Mouse (Mus musculus) liver, embryonic 12.5 days (tissue): Measurements from ENCODE around the gene Meox1. TPM values are rescaled to one million over a fixed set of nuclear protein-coding genes. Genes with fewer than 3 reads are reported as not detected.

Source experiments
- ATAC-seq: fragments of 200-750 bp; cut with Nextera tagmentation; 2 replicates; pipeline ENCODE4 v1.8.0; 2017; ENCODE audit warnings: moderate number of reproducible peaks, mild to moderate bottlenecking, moderate library complexity
- H3K27ac ChIP-seq: fragments of 300-500 bp; sonication (generic); 2 replicates; pipeline ENCODE4 v1.5.1; 2016; ENCODE audit warnings: mild to moderate bottlenecking
- H3K27me3 ChIP-seq: fragments of 300-500 bp; sonication (generic); replicated peaks from 2 replicates; pipeline ENCODE4 v1.6.1; 2016; ENCODE audit warnings: mild to moderate bottlenecking, moderate library complexity
- H3K36me3 ChIP-seq: fragments of 300-500 bp; sonication (generic); 2 replicates; pipeline ENCODE4 v1.6.1; 2016; ENCODE audit warnings: mild to moderate bottlenecking, moderate library complexity
- H3K4me1 ChIP-seq: fragments of 300-500 bp; sonication (generic); 2 replicates; pipeline ENCODE4 v1.6.1; 2016
- H3K4me2 ChIP-seq: fragments of 300-500 bp; sonication (generic); 2 replicates; pipeline ENCODE4 v1.6.1; 2016; ENCODE audit warnings: mild to moderate bottlenecking, moderate library complexity
- H3K4me3 ChIP-seq: fragments of 300-500 bp; sonication (generic); 2 replicates; pipeline ENCODE4 v1.5.1; 2016; ENCODE audit warnings: mild to moderate bottlenecking, moderate library complexity
- H3K9ac ChIP-seq: fragments of 300-500 bp; sonication (generic); 2 replicates; pipeline ENCODE4 v1.6.1; 2016; ENCODE audit warnings: mild to moderate bottlenecking, moderate library complexity
- H3K9me3 ChIP-seq: fragments of 300-500 bp; sonication (generic); replicated peaks from 2 replicates; pipeline ENCODE4 v1.6.1; 2016; ENCODE audit warnings: mild to moderate bottlenecking, moderate library complexity
- WGBS: fragments of 180-500 bp; shearing (Covaris S2); methylation state at CpG from one replicate; pipeline ENCODE4 v1.1.7; 2016; ENCODE audit not compliant: insufficient replicate concordance; 5-methylcytosine and 5-hydroxymethylcytosine counted together
- polyA plus RNA-seq: library from polyadenylated mRNA; unstranded; fragments of >200 nt; fragmentation: Nextera tagmentation; extraction: Ambion mirVana; gene quantifications from 2 replicates; pipeline ENCODE4 v1.2.1, GENCODE M21; 2016

Gene Meox1
- polyA plus RNA-seq, 1 experiment from 2014 or later = 0.72 TPM

DNA sequence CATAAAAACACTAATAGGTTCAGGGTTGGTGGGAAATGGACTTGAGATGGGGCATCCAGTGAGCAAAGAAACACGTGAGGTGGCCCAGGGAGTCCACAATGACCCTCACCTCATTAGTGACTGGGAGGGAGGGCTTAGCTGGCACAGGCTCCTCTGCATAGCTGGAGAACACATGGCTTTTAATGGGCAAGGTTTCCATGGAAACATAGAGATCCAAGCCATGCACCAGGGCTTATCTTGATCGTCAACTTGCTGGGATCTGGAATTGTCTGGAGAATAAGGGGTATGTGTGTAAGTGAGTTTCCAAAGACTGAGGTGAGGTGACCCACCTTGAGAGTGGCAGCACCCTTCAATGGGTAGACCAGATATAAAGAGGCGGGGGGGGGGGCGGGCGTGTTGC lies 19.2 kb downstream of the Meox1 start:
- no peak for ATAC-seq
- H3K27me3 ChIP-seq = peaks cover 36% of the 10 kb centered on the region
- 73% methylated on average over 5 of the region's 5 CpGs for WGBS
- no peak overlapping the region for H3K9ac ChIP-seq
- no peak overlapping the region for H3K4me2 ChIP-seq
- H3K4me1 ChIP-seq = peaks cover 16% of the 10 kb centered on the region; the same call in 1 of the 2 replicates
- no peaks in the 10 kb centered on the region for H3K36me3 ChIP-seq
- H3K4me3 ChIP-seq = no peak overlapping the region
- H3K9me3 ChIP-seq = no peaks in the 10 kb centered on the region
- H3K27ac ChIP-seq = no peak overlapping the region

DNA sequence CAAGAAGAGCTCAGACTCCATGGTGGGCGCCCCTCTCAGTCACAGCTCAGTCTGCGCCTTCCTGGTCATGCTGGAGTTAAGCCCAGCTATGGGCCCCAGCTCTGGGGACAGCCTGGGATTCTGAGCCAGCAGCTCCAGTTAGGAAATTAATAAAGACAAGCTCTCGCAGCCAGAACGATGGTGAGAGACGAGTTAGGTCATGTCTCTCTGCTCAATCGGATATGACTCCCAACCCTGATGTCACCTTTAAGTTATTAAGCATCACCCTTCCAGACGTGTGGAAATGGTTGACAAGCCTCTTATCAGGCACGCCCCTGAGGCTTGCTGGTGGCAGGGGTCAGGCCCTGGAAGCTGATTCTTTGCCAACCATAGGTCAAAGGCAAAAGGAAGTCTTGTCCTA lies 20.3 kb downstream of the Meox1 start:
- no peak for ATAC-seq
- H3K36me3 ChIP-seq = no peaks in the 10 kb centered on the region
- no peak overlapping the region for H3K4me2 ChIP-seq
- H3K4me1 ChIP-seq = peaks cover 18% of the 10 kb centered on the region; the same call in 1 of the 2 replicates
- peaks cover 31% of the 10 kb centered on the region for H3K27me3 ChIP-seq
- no peak overlapping the region for H3K4me3 ChIP-seq
- H3K9me3 ChIP-seq = no peaks in the 10 kb centered on the region
- WGBS = 48% methylated on average over 8 of the region's 8 CpGs
- no peak overlapping the region for H3K9ac ChIP-seq
- H3K27ac ChIP-seq = no peak overlapping the region

DNA sequence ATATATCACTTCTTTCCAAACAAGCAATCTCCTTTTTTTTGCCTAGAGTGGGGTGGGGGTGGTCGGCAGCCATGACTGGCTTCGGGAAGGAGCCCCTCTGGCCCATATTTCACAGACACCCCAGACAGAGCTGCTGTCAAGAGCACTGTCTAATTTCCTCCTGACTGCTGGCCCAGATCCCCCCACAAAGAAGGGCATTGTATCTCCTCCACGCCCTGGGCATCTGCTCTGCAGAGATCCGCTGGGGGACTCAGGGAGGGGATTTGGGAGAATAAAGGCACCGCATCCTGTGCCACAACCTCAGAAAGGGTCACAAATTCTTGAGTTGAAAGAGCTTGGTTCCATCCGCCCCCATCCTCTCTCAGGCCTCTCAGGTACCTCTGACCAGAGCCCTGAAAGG lies 22.7 kb downstream of the Meox1 start:
- no peaks in the 10 kb centered on the region for H3K36me3 ChIP-seq
- no peak overlapping the region for H3K9ac ChIP-seq
- ATAC-seq = no peak
- no peaks in the 10 kb centered on the region for H3K9me3 ChIP-seq
- peaks cover 31% of the 10 kb centered on the region for H3K27me3 ChIP-seq
- H3K4me3 ChIP-seq = no peak overlapping the region
- H3K4me1 ChIP-seq = 0 out of 2 replicates have a peak, but pooled peaks cover 9% of the 10 kb centered on the region
- H3K4me2 ChIP-seq = no peak overlapping the region
- H3K27ac ChIP-seq = no peak overlapping the region
- 56% methylated on average over 6 of the region's 6 CpGs for WGBS

GRCm38 (mm10) chr11:101870067-101870765 lies 24.0 kb downstream of the Meox1 start:
- Histone ChIP-seq H3K9me3 (no peaks in the 10 kb centered on the region), H3K9ac (no peak overlapping the region), H3K27me3 (peaks cover 31% of the 10 kb centered on the region), H3K27ac (no peak overlapping the region), H3K4me3 (no peak overlapping the region), H3K36me3 (no peaks in the 10 kb centered on the region), H3K4me2 (no peak overlapping the region), H3K4me1 (0 out of 2 replicates have a peak, but pooled peaks cover 9% of the 10 kb centered on the region)
- 33% methylated on average over 18 of the region's 18 CpGs for WGBS
- ATAC-seq = no peak

GRCm38 (mm10) chr11:101867513-101868052 lies 26.6 kb downstream of the Meox1 start:
- no peak overlapping the region for H3K4me3 ChIP-seq
- no peak overlapping the region for H3K27ac ChIP-seq
- peaks cover 23% of the 10 kb centered on the region for H3K27me3 ChIP-seq
- no peaks in the 10 kb centered on the region for H3K9me3 ChIP-seq
- no peak overlapping the region for H3K9ac ChIP-seq
- ATAC-seq = no peak
- WGBS = 60% methylated on average over 12 of the region's 12 CpGs
- H3K36me3 ChIP-seq = no peaks in the 10 kb centered on the region
- H3K4me2 ChIP-seq = no peak overlapping the region
- 0 out of 2 replicates have a peak, but pooled peaks cover 9% of the 10 kb centered on the region for H3K4me1 ChIP-seq

GRCm38 (mm10) chr11:101858742-101859141 lies 35.4 kb downstream of the Meox1 start:
- no peaks in the 10 kb centered on the region for H3K9me3 ChIP-seq
- H3K27ac ChIP-seq = no peak overlapping the region
- no peak overlapping the region for H3K4me3 ChIP-seq
- WGBS = 31% methylated on average over 5 of the region's 5 CpGs
- no peak for ATAC-seq
- no peaks in the 10 kb centered on the region for H3K27me3 ChIP-seq
- no peaks in the 10 kb centered on the region for H3K36me3 ChIP-seq
- no peaks in the 10 kb centered on the region for H3K4me1 ChIP-seq
- no peak overlapping the region for H3K9ac ChIP-seq
- H3K4me2 ChIP-seq = no peak overlapping the region

GRCm38 (mm10) chr11:101855950-101856712 lies 38.0 kb downstream of the Meox1 start:
- Histone ChIP-seq H3K4me1 (no peaks in the 10 kb centered on the region), H3K36me3 (no peaks in the 10 kb centered on the region), H3K4me2 (no peak overlapping the region), H3K9ac (no peak overlapping the region), H3K9me3 (no peaks in the 10 kb centered on the region), H3K27ac (no peak overlapping the region), H3K4me3 (no peak overlapping the region), H3K27me3 (no peaks in the 10 kb centered on the region)
- WGBS = 62% methylated on average over 9 of the region's 9 CpGs
- ATAC-seq = no peak

- Histone ChIP-seq H3K4me1 (no peaks in the 10 kb centered on the region), H3K4me2 (no peak overlapping the region), H3K36me3 (no peaks in the 10 kb centered on the region), H3K27ac (no peak overlapping the region), H3K4me3 (no peak overlapping the region), H3K9ac (no peak overlapping the region), H3K27me3 (no peaks in the 10 kb centered on the region), H3K9me3 (no peaks in the 10 kb centered on the region)
- WGBS = 53% methylated on average over 7 of the region's 7 CpGs
- ATAC-seq = no peak
Measured at GRCm38 (mm10) chr11:101851042-101851441, 43.1 kb downstream of the Meox1 start.

GRCm38 (mm10) chr11:101849286-101849685 lies 44.9 kb downstream of the Meox1 start:
- H3K9ac ChIP-seq = no peak overlapping the region
- no peaks in the 10 kb centered on the region for H3K27me3 ChIP-seq
- H3K4me3 ChIP-seq = no peak overlapping the region
- H3K36me3 ChIP-seq = no peaks in the 10 kb centered on the region
- no peak overlapping the region for H3K4me2 ChIP-seq
- no peak for ATAC-seq
- no peaks in the 10 kb centered on the region for H3K9me3 ChIP-seq
- no peaks in the 10 kb centered on the region for H3K4me1 ChIP-seq
- 58% methylated on average over 4 of the region's 4 CpGs for WGBS
- no peak overlapping the region for H3K27ac ChIP-seq

DNA sequence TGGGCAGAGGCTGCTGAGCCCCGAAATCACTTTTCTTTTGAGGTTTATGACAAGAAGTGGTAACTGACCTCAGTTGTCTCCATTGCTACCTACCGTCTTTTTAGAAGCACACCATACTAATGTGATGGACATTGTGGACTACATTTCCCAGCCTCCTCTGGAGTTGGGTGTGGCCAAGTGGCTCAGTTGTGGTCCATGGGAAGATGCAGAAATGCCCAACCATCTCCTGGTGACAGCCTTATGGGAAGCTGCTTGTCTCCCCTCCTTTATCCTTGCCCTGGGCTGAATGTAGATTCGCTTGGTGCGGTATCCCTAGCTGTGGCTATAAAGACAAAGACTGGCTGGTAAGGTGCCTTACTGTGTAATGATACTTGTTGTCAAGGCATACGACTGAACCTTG lies 46.7 kb downstream of the Meox1 start:
- ATAC-seq = no peak
- no peak overlapping the region for H3K4me3 ChIP-seq
- no peak overlapping the region for H3K9ac ChIP-seq
- H3K4me2 ChIP-seq = no peak overlapping the region
- no peaks in the 10 kb centered on the region for H3K27me3 ChIP-seq
- H3K4me1 ChIP-seq = no peaks in the 10 kb centered on the region
- H3K9me3 ChIP-seq = no peaks in the 10 kb centered on the region
- H3K27ac ChIP-seq = no peak overlapping the region
- H3K36me3 ChIP-seq = no peaks in the 10 kb centered on the region
- 65% methylated on average over 5 of the region's 5 CpGs for WGBS

- ATAC-seq = no peak
- Histone ChIP-seq H3K27ac (no peak overlapping the region), H3K9ac (no peak overlapping the region), H3K4me1 (no peaks in the 10 kb centered on the region), H3K36me3 (no peaks in the 10 kb centered on the region), H3K27me3 (no peaks in the 10 kb centered on the region), H3K4me2 (no peak overlapping the region), H3K4me3 (no peak overlapping the region), H3K9me3 (peaks cover 7% of the 10 kb centered on the region; the same call in 1 of the 2 replicates)
- 67% methylated on average over 3 of the region's 3 CpGs for WGBS
Measured at GRCm38 (mm10) chr11:101842773-101843163, 51.4 kb downstream of the Meox1 start.
